Mouse (Mus musculus) NIH3T3 (cell line): ENCODE data around the gene Ube2g1.

Experiments used
- DNase-seq: peaks from one replicate; pipeline ENCODE4 v3.0.0-alpha.2; 2012; ENCODE audit warnings: low read depth

The Ube2g1 gene

GRCm38 (mm10) chr11:72606694-72607407 is at the start of gene Ube2g1:
TSS of gene Ube2g1 (plus strand) at chr11:72607283.
- peak; percentile 99 for DNase-seq

GRCm38 (mm10) chr11:72558155-72558554 is 48.9 kb upstream of the Ube2g1 start:
- no peak for DNase-seq

- no peak for DNase-seq
Measured at GRCm38 (mm10) chr11:72560661-72561060, 46.4 kb upstream of the Ube2g1 start.

- peak; percentile 82 for DNase-seq
Measured at GRCm38 (mm10) chr11:72564232-72564807, 42.8 kb upstream of the Ube2g1 start.

- no peak for DNase-seq
Measured at GRCm38 (mm10) chr11:72566304-72566703, 40.8 kb upstream of the Ube2g1 start.

- no peak for DNase-seq
Measured at GRCm38 (mm10) chr11:72566816-72567338, 40.2 kb upstream of the Ube2g1 start.

GRCm38 (mm10) chr11:72569051-72569450 is 38.0 kb upstream of the Ube2g1 start:
- DNase-seq, result peak; percentile 62

GRCm38 (mm10) chr11:72569671-72570318 is 37.3 kb upstream of the Ube2g1 start:
- DNase-seq, result no peak

GRCm38 (mm10) chr11:72570319-72570979 is 36.6 kb upstream of the Ube2g1 start:
- DNase-seq, result peak; percentile 88

GRCm38 (mm10) chr11:72573819-72574218 is 33.3 kb upstream of the Ube2g1 start:
- peak; percentile 53 for DNase-seq

- DNase-seq, result peak; percentile 50
Measured at GRCm38 (mm10) chr11:72576111-72576465, 31.0 kb upstream of the Ube2g1 start.

- DNase-seq, result peak; percentile 42
Measured at GRCm38 (mm10) chr11:72576466-72577351, 30.4 kb upstream of the Ube2g1 start.

- DNase-seq, result no peak
Measured at GRCm38 (mm10) chr11:72578471-72578870, 28.6 kb upstream of the Ube2g1 start.

- no peak for DNase-seq
Measured at GRCm38 (mm10) chr11:72581609-72582447, 25.3 kb upstream of the Ube2g1 start.

GRCm38 (mm10) chr11:72582448-72582705 is 24.7 kb upstream of the Ube2g1 start:
- no peak for DNase-seq

- DNase-seq, result no peak
Measured at GRCm38 (mm10) chr11:72583092-72583491, 24.0 kb upstream of the Ube2g1 start.

- no peak for DNase-seq
Measured at GRCm38 (mm10) chr11:72586570-72586969, 20.5 kb upstream of the Ube2g1 start.

GRCm38 (mm10) chr11:72587537-72588233 is 19.4 kb upstream of the Ube2g1 start:
- peak; percentile 17 for DNase-seq

- peak; percentile 48 for DNase-seq
Measured at GRCm38 (mm10) chr11:72595010-72595737, 11.9 kb upstream of the Ube2g1 start.

- no peak for DNase-seq
Measured at GRCm38 (mm10) chr11:72597780-72598179, 9.3 kb upstream of the Ube2g1 start.
